Comparison of ENCODE assay signal across 32 mouse cellular contexts in genomic region chr10:61410193-61410592, GRCm38 (mm10). TPM values are rescaled to one million over a fixed set of nuclear protein-coding genes. Genes with fewer than 3 reads are reported as not detected.
DNase-seq lines count a peak whose midpoint lies in the region; ATAC-seq lines count a peak whose summit lies in the region.
"Had no signal": no experiment of that assay in that cellular context is flagged by ENCODE, and none has a peak within 500 bp of the region (broad histone marks: within the 10 kb centered on the region; RNA-seq: fewer than 3 reads in every experiment).

No protein-coding gene starts in this region.

- no peak for DNase-seq in liver, embryonic 13.5 days
- no peak for DNase-seq in liver, embryonic 11.5 days (ENCODE audit: low spot score)
- no peak for DNase-seq in midbrain, embryonic 11.5 days (ENCODE audit: low spot score, missing footprints)
- no peak for DNase-seq in midbrain, embryonic 14.5 days
- DNase-seq in Muller cell, postnatal 12 days (ENCODE audit: inconsistent ontology term), result peak; percentile 15
- DNase-seq in layer of hippocampus, adult 11-12 months (ENCODE audit: low spot score), result no peak
- DNase-seq in gastrocnemius, postnatal 4 days (ENCODE audit: low spot score in 2 of 2), result no peak
- DNase-seq: adrenal gland, postnatal 10 days; adrenal gland, postnatal 36 days; B cell, adult 2 months; cerebellum, adult 18-20 months; cerebellum, adult 9-10 months; cerebellum, postnatal 25 days; gastrocnemius, adult 2 months; gastrocnemius, postnatal 14 days; heart, adult 18-20 months; heart, postnatal 10 days; heart, postnatal 36 days had no signal

- H3K9me3 ChIP-seq in liver, embryonic 13.5 days (replicated peaks), result 0 out of 2 replicates have a peak, but pooled peaks cover 3% of the 10 kb centered on the region
- no peaks in the 10 kb centered on the region for H3K9me3 ChIP-seq in liver, embryonic 11.5 days (ENCODE audit: control insufficient read depth, low read length)
- no peaks in the 10 kb centered on the region for H3K9me3 ChIP-seq in midbrain, embryonic 11.5 days (ENCODE audit: control insufficient read depth, low read length)
- H3K9me3 ChIP-seq in midbrain, embryonic 14.5 days (ENCODE audit: control insufficient read depth, low read length), result no peaks in the 10 kb centered on the region
- H3K9me3 ChIP-seq: embryonic facial prominence, embryonic 12.5 days; embryonic facial prominence, embryonic 15.5 days; forebrain, embryonic 12.5 days; forebrain, embryonic 15.5 days; G1E; heart, embryonic 12.5 days; heart, embryonic 15.5 days; hindbrain, embryonic 13.5 days; intestine, embryonic 15.5 days had no signal

- 0 out of 2 replicates have a peak overlapping the region, but pooled peaks have one; percentile 35 for H3K27ac ChIP-seq in liver, embryonic 13.5 days
- H3K27ac ChIP-seq in liver, embryonic 11.5 days (ENCODE audit: low read depth, low read length), result no peak overlapping the region
- H3K27ac ChIP-seq in midbrain, embryonic 11.5 days (ENCODE audit: low read depth, low read length), result no peak overlapping the region
- H3K27ac ChIP-seq in midbrain, embryonic 14.5 days (replicated peaks; ENCODE audit: low read depth, low read length), result no peak overlapping the region
- H3K27ac ChIP-seq: embryonic facial prominence, embryonic 12.5 days; embryonic facial prominence, embryonic 15.5 days; forebrain, embryonic 12.5 days; forebrain, embryonic 15.5 days; gastrocnemius, adult 2 months; heart, embryonic 15.5 days; hindbrain, embryonic 10.5 days; hindbrain, embryonic 13.5 days; intestine, embryonic 15.5 days had no signal

- no peaks in the 10 kb centered on the region for H3K36me3 ChIP-seq in liver, embryonic 13.5 days
- no peaks in the 10 kb centered on the region for H3K36me3 ChIP-seq in liver, embryonic 11.5 days (ENCODE audit: control insufficient read depth, insufficient read depth, low read length)
- no peaks in the 10 kb centered on the region for H3K36me3 ChIP-seq in midbrain, embryonic 11.5 days (ENCODE audit: control insufficient read depth, insufficient read depth, low read length)
- H3K36me3 ChIP-seq in midbrain, embryonic 14.5 days (ENCODE audit: control insufficient read depth, insufficient read depth, low read length), result no peaks in the 10 kb centered on the region
- H3K36me3 ChIP-seq: embryonic facial prominence, embryonic 12.5 days; embryonic facial prominence, embryonic 15.5 days; forebrain, embryonic 12.5 days; forebrain, embryonic 15.5 days; G1E; heart, embryonic 12.5 days; heart, embryonic 15.5 days; hindbrain, embryonic 10.5 days; hindbrain, embryonic 13.5 days; intestine, embryonic 15.5 days had no signal

- H3K4me1 ChIP-seq in liver, embryonic 13.5 days (replicated peaks), result peaks cover 60% of the 10 kb centered on the region
- peaks cover 20% of the 10 kb centered on the region for H3K4me1 ChIP-seq in liver, embryonic 11.5 days (replicated peaks; ENCODE audit: control insufficient read depth, insufficient read depth, low read length)
- peaks cover 8% of the 10 kb centered on the region for H3K4me1 ChIP-seq in midbrain, embryonic 11.5 days (ENCODE audit: control insufficient read depth, insufficient read depth, low read length)
- H3K4me1 ChIP-seq in midbrain, embryonic 14.5 days (ENCODE audit: control insufficient read depth, insufficient read depth, low read length), result no peaks in the 10 kb centered on the region
- H3K4me1 ChIP-seq: forebrain, embryonic 15.5 days had no signal

- H3K4me2 ChIP-seq in liver, embryonic 13.5 days, result no peak overlapping the region
- H3K4me2 ChIP-seq in liver, embryonic 11.5 days, result no peak overlapping the region
- H3K4me2 ChIP-seq in midbrain, embryonic 11.5 days, result no peak overlapping the region
- no peak overlapping the region for H3K4me2 ChIP-seq in midbrain, embryonic 14.5 days (ENCODE audit: low read length)
- H3K4me2 ChIP-seq: embryonic facial prominence, embryonic 12.5 days; embryonic facial prominence, embryonic 15.5 days; forebrain, embryonic 12.5 days; forebrain, embryonic 15.5 days; heart, embryonic 12.5 days; heart, embryonic 15.5 days; hindbrain, embryonic 13.5 days; intestine, embryonic 15.5 days had no signal

- peaks cover 12% of the 10 kb centered on the region for H3K27me3 ChIP-seq in liver, embryonic 13.5 days
- 0 out of 2 replicates have a peak, but pooled peaks cover 6% of the 10 kb centered on the region for H3K27me3 ChIP-seq in liver, embryonic 11.5 days (replicated peaks; ENCODE audit: control insufficient read depth, insufficient read depth, low read length)
- no peaks in the 10 kb centered on the region for H3K27me3 ChIP-seq in midbrain, embryonic 11.5 days (ENCODE audit: control insufficient read depth, insufficient read depth, low read length)
- H3K27me3 ChIP-seq in midbrain, embryonic 14.5 days (ENCODE audit: control insufficient read depth, insufficient read depth, low read length), result no peaks in the 10 kb centered on the region
- H3K27me3 ChIP-seq: CH12.LX; forebrain, embryonic 15.5 days; intestine, embryonic 15.5 days had no signal

- no peak overlapping the region for H3K9ac ChIP-seq in liver, embryonic 13.5 days
- no peak overlapping the region for H3K9ac ChIP-seq in liver, embryonic 11.5 days (ENCODE audit: low read depth, low read length)
- H3K9ac ChIP-seq in midbrain, embryonic 11.5 days (ENCODE audit: low read length), result no peak overlapping the region
- H3K9ac ChIP-seq in midbrain, embryonic 14.5 days (replicated peaks; ENCODE audit: low read length), result no peak overlapping the region
- H3K9ac ChIP-seq: embryonic facial prominence, embryonic 12.5 days; embryonic facial prominence, embryonic 15.5 days; forebrain, embryonic 12.5 days; forebrain, embryonic 15.5 days; heart, embryonic 12.5 days; heart, embryonic 15.5 days; hindbrain, embryonic 13.5 days; intestine, embryonic 15.5 days had no signal

- WGBS in liver, embryonic 13.5 days (ENCODE audit: insufficient replicate concordance), result 53% methylated on average over 9 of the region's 9 CpGs
- 43% methylated on average over 9 of the region's 9 CpGs for WGBS in liver, embryonic 11.5 days
- WGBS in midbrain, embryonic 11.5 days, result 22% methylated on average over 9 of the region's 9 CpGs
- 22% methylated on average over 9 of the region's 9 CpGs for WGBS in midbrain, embryonic 14.5 days

- ATAC-seq in liver, embryonic 13.5 days (ENCODE audit: low read depth), result no peak
- ATAC-seq in liver, embryonic 11.5 days (replicated peaks; ENCODE audit: low FRiP score), result no peak
- peak; percentile 63; the same call in 1 of the 2 replicates for ATAC-seq in midbrain, embryonic 11.5 days (ENCODE audit: low FRiP score)
- ATAC-seq in midbrain, embryonic 14.5 days (ENCODE audit: low FRiP score, low TSS enrichment), result no peak
- ATAC-seq: forebrain, embryonic 15.5 days; hindbrain, embryonic 16.5 days; intestine, embryonic 15.5 days had no signal

- no peak overlapping the region for H3K4me3 ChIP-seq in liver, embryonic 13.5 days (replicated peaks)
- H3K4me3 ChIP-seq in liver, embryonic 11.5 days (ENCODE audit: low read depth, low read length), result no peak overlapping the region
- H3K4me3 ChIP-seq in midbrain, embryonic 11.5 days (ENCODE audit: low read depth, low read length), result no peak overlapping the region
- no peak overlapping the region for H3K4me3 ChIP-seq in midbrain, embryonic 14.5 days (replicated peaks; ENCODE audit: low read depth, low read length)
- H3K4me3 ChIP-seq: embryonic facial prominence, embryonic 12.5 days; embryonic facial prominence, embryonic 15.5 days; forebrain, embryonic 12.5 days; forebrain, embryonic 15.5 days; gastrocnemius, adult 2 months; heart, embryonic 12.5 days; heart, embryonic 15.5 days; hindbrain, embryonic 10.5 days; hindbrain, embryonic 13.5 days; intestine, embryonic 15.5 days had no signal

RNA-seq across cellular contexts. Expression of gene Nodal, which starts 7.6 kb away (rescaled TPM):
- polyA plus RNA-seq in liver, embryonic 13.5 days (2015; fragmentation: Nextera tagmentation; extraction: Ambion mirVana), result 0.46 and 0.50 TPM in 2 replicates
- polyA plus RNA-seq in liver, embryonic 11.5 days (2014; fragmentation: Nextera tagmentation; extraction: Ambion mirVana), result 0.84 and 0.86 TPM in 2 replicates
- 0.10 TPM in 1 of 2 replicates, not detected in the other for polyA plus RNA-seq in midbrain, embryonic 11.5 days (2014; fragmentation: Nextera tagmentation; extraction: Ambion mirVana)
- not detected in 2 replicates for polyA plus RNA-seq in midbrain, embryonic 14.5 days (2014; fragmentation: Nextera tagmentation; extraction: Ambion mirVana)
- under 1 TPM in 1 of 2 experiments, not detected in 1; 0.25 TPM for total RNA-seq in gastrocnemius, postnatal 4 days (2021)
- total RNA-seq: adrenal gland, adult 18-20 months; adrenal gland, postnatal 36 days; common myeloid progenitor, adult 5-6 weeks; G1E; heart, adult 18-20 months had no signal
- polyA plus RNA-seq: forebrain, embryonic 12.5 days; G1E; heart, embryonic 12.5 days; hindbrain, embryonic 13.5 days had no signal

RNA-seq across cellular contexts. Expression of gene Pald1, which starts 26.9 kb away (rescaled TPM):
- polyA plus RNA-seq in liver, embryonic 13.5 days (2015; fragmentation: Nextera tagmentation; extraction: Ambion mirVana), result 6.1 and 7.7 TPM in 2 replicates
- 17.0 and 18.4 TPM in 2 replicates for polyA plus RNA-seq in liver, embryonic 11.5 days (2014; fragmentation: Nextera tagmentation; extraction: Ambion mirVana)
- 15.3 and 17.3 TPM in 2 replicates for polyA plus RNA-seq in midbrain, embryonic 11.5 days (2014; fragmentation: Nextera tagmentation; extraction: Ambion mirVana)
- 16.5 and 18.7 TPM in 2 replicates for polyA plus RNA-seq in midbrain, embryonic 14.5 days (2014; fragmentation: Nextera tagmentation; extraction: Ambion mirVana)
- 10 to 100 TPM; 32.1 to 35.9 TPM for total RNA-seq in gastrocnemius, postnatal 4 days (2021)
- total RNA-seq: G1E had no signal

RNA-seq across cellular contexts. Expression of gene Eif4ebp2, which starts 42.3 kb away (rescaled TPM):
- 47.4 and 50.8 TPM in 2 replicates for polyA plus RNA-seq in liver, embryonic 13.5 days (2015; fragmentation: Nextera tagmentation; extraction: Ambion mirVana)
- 27.1 and 33.3 TPM in 2 replicates for polyA plus RNA-seq in liver, embryonic 11.5 days (2014; fragmentation: Nextera tagmentation; extraction: Ambion mirVana)
- 30.4 and 32.6 TPM in 2 replicates for polyA plus RNA-seq in midbrain, embryonic 11.5 days (2014; fragmentation: Nextera tagmentation; extraction: Ambion mirVana)
- polyA plus RNA-seq in midbrain, embryonic 14.5 days (2014; fragmentation: Nextera tagmentation; extraction: Ambion mirVana), result 46.8 and 53.7 TPM in 2 replicates
- total RNA-seq in gastrocnemius, postnatal 4 days (2021), result 100 to 1,000 TPM; 123 to 124 TPM
